Mouse (Mus musculus) cerebellum, adult 11 months (tissue): ENCODE measurements at regions not wholly inside any gene's neighbourhood (a gene's known extent, or its start where the extent isn't known, plus 50 kb on each side); places are given as distances from the start of the nearest gene placed in this dataset.

ENCODE experiments used
- DNase-seq: peaks from one replicate; pipeline ENCODE4 v3.0.0; 2022

- no peak for DNase-seq
These were observed 2780.3 kb upstream of the Gm7489 start for GRCm38 (mm10) chr15:51104362-51104761.

GRCm38 (mm10) chr15:51104796-51105195 is 2779.9 kb upstream of the Gm7489 start:
- no peak for DNase-seq

GRCm38 (mm10) chr15:51105359-51106008 is 2779.2 kb upstream of the Gm7489 start:
- no peak for DNase-seq

- no peak for DNase-seq
These were observed 2774.5 kb upstream of the Gm7489 start for GRCm38 (mm10) chr15:51110186-51110585.

GRCm38 (mm10) chr15:51125896-51126295 is 2758.8 kb upstream of the Gm7489 start:
- no peak for DNase-seq

- DNase-seq, result no peak
These were observed 2753.7 kb upstream of the Gm7489 start for GRCm38 (mm10) chr15:51131017-51131416.

GRCm38 (mm10) chr15:51136121-51136520 is 2748.6 kb upstream of the Gm7489 start:
- DNase-seq, result no peak

GRCm38 (mm10) chr15:51139507-51139906 is 2745.2 kb upstream of the Gm7489 start:
- DNase-seq, result no peak

- DNase-seq, result no peak
These were observed 2710.6 kb upstream of the Gm7489 start for GRCm38 (mm10) chr15:51173976-51174620.

- DNase-seq, result no peak
These were observed 2708.2 kb upstream of the Gm7489 start for GRCm38 (mm10) chr15:51176466-51176865.

- no peak for DNase-seq
These were observed 2695.6 kb upstream of the Gm7489 start for GRCm38 (mm10) chr15:51189134-51189533.

GRCm38 (mm10) chr15:51197466-51198158 is 2687.1 kb upstream of the Gm7489 start:
- DNase-seq, result no peak

- no peak for DNase-seq
These were observed 2681.4 kb upstream of the Gm7489 start for GRCm38 (mm10) chr15:51203351-51203750.

- no peak for DNase-seq
These were observed 2678.7 kb upstream of the Gm7489 start for GRCm38 (mm10) chr15:51206050-51206449.

- no peak for DNase-seq
These were observed 2677.9 kb upstream of the Gm7489 start for GRCm38 (mm10) chr15:51206773-51207172.

GRCm38 (mm10) chr15:51234873-51235272 is 2649.8 kb upstream of the Gm7489 start:
- DNase-seq, result no peak

GRCm38 (mm10) chr15:51244596-51244995 is 2640.1 kb upstream of the Gm7489 start:
- no peak for DNase-seq

- no peak for DNase-seq
These were observed 2637.4 kb upstream of the Gm7489 start for GRCm38 (mm10) chr15:51247259-51247658.

- no peak for DNase-seq
These were observed 2636.5 kb upstream of the Gm7489 start for GRCm38 (mm10) chr15:51248034-51248788.

GRCm38 (mm10) chr15:51248789-51249040 is 2636.0 kb upstream of the Gm7489 start:
- no peak for DNase-seq

- no peak for DNase-seq
These were observed 2630.6 kb upstream of the Gm7489 start for GRCm38 (mm10) chr15:51254143-51254542.

- no peak for DNase-seq
These were observed 2629.5 kb upstream of the Gm7489 start for GRCm38 (mm10) chr15:51255203-51255615.

- DNase-seq, result no peak
These were observed 2628.0 kb upstream of the Gm7489 start for GRCm38 (mm10) chr15:51256681-51257080.
